Mouse (Mus musculus) G1E-ER4 (cell line): ENCODE data around the gene Snrpa. TPM values are rescaled to one million over a fixed set of nuclear protein-coding genes. Genes with fewer than 3 reads are reported as not detected.

Experiments used
- GATA1 ChIP-seq: IDR thresholded peaks from one replicate; pipeline ENCODE4 v1.8.0; 2012; ENCODE audit warnings: low read length, inconsistent platforms
- polyA plus RNA-seq: library from polyadenylated mRNA; stranded (reverse); fragments of >175 nt; gene quantifications from 2 replicates; pipeline ENCODE4 v1.2.3, GENCODE M21; 2012

Gene Snrpa
- 727 and 966 TPM in 2 replicates for polyA plus RNA-seq

DNA sequence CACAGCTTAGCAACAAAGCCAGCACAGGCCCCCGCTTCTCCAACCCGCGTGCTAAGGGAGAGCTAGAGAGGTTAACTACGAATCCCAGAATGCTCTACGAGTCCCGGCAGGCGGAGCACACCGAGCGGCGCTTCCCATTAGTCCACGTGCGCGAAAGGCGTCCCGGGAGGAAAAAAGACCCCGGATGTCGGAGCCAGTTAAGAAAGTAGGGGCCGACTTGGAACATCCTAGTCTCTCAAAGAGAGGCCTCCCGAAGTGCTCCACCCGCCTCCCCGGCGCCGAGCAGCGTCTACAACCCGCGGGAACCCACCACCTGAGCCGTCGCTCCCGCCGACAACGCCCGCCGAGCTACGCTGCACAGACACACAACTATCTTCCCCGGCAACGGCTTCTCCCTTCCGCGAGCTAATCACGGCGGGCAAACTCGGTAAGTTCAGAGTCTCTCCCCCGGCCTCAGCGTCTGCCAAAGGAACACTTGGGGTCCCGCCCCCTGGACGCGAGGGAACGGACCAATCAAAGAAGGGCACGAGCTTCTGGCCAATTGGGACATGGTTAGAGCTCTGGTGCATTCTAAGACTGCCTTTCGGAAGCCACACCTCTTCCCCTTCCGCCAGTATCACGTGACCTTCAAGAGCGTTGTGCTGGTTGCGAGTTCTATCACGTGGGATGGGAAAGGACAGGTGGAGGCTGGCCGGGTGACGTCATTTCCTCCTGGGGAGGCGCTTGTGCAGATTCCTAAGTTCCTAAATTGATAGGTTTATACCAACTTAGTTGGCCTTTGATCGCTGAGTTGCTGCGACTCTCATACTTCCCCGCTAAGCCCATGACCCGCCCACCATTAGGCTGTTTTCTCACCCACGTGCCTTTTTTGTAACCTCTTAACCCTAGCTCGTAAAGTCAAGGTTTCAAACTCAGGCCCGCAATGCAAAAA is at the start of gene Snrpa, which contains the start of gene BC024978:
Snrpa (minus strand) TSS at position 591 of the 931 bp plus-strand sequence.
BC024978 (plus strand) TSS at position 101 of the 931 bp plus-strand sequence.
- TF ChIP-seq GATA1, result no peak

DNA sequence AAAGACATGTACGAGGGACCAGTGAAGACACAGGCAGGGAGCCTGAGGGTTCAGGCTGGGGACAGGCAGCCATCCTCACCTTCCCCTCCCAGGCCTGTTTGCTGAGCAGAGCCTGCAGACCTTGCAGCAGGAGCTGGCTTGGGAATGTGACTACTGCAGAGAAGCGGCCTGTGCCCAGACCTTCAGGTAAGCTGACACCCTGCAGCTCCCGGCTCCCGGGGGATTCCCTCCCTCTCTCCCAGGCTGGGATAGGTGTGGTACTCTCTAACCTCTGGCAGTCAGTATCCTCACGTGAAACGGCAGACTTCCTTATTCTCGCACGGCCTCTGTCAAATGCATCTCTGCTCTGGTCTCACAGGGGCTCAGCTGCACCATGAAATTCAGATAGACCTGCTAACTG is 47.1 kb upstream of the Snrpa start:
- TF ChIP-seq GATA1, result no peak

DNA sequence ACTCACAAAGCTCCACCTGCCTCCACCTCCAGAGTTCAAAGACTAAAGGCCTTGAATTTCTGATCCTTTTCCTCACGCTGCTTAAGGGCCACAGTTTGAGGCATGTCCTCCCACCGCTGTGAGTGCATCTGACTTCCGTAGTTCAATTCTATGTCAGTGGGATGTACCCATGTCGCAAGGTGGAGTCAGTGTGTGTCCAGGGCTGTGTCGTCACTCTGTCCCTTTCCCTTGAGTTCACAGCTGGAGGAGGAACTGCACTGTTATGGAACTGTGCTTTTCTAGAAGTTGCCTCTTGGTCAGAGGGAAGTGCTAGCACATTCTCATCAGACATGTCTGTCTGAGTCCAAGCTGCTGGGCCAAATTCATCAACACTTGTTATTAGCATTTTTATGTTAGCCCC is 42.5 kb upstream of the Snrpa start:
- TF ChIP-seq GATA1, result no peak

DNA sequence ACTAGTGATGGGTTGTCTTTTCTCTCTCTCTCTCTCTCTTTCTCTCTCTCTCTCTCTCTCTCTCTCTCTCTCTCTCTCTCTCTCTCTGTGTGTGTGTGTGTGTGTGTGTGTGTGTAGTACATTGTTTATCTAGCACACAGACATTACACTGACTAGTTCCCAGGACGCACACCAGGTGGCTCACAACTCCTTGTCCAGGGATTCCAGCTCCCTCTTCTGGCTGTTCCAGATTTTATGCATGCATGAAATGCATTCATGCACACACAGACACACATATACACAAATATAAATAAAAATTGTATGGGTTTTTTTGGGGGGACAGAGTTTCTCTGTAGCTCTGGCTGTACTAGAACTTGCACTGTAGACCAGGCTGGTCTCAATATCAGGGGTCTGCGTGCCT is 41.5 kb upstream of the Snrpa start:
- TF ChIP-seq GATA1, result no peak

DNA sequence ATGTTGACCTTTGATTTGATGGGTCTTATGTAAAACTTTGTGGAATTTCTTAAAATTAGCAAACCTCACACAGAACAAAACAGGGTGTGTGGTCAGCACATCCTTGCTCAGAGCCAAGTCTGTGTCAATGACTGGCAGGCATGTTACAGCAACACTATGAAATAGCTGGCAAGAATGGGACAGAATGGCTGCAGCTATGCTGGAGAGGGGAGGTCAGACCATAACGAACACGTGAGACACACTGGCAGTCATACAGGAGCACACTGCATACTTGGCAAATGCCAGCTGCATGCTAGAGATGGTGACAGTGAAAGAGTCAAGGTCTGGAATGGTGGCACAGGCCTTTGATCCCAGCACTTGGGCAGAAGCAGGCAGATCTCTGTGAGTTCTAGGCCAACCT is 39.7 kb upstream of the Snrpa start:
- no peak for TF ChIP-seq GATA1

DNA sequence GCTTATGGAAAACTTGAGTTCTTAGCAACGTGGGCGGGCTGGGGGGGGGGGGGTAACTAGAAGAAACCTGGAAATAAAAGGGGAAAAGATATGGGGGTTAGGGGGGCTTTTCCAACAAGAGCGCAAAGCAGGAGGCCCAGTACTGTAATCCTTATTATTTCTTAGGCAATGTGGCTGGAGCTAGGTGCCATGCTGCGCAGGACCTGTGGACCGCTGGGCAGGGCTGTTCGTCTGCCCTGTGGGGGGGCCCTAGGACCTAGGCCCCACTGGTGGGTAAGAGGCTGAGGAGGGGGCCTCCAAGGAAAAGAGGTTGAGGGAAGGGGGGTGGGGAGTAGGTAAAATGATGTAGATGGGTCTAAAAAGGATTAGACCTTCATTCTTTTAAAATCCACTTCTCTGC is 37.2 kb upstream of the Snrpa start:
- TF ChIP-seq GATA1, result no peak

DNA sequence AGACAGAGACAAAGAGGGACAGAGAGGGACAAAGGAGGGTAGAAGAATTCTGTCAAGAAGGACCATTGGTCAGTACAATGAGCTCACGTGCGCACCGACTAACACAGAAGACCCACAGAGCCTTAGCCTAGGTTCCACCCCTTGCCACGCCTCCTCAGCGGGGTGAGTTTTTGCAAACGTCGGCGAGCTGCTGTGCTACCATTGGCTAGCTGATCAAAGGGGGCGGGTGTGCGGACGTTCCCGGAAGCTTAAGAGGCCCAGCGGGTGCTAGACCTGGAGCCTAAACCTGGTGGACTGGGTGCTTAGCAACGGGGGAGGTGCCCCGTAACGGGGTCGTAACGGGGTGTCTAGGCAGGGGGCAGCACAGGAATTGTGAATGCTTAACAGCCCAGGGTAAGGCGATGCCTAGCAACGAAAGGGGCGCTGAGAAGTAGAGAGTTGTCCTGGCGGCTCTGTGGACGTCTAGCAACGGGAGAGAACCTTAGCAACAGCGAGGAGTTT is 36.8 kb upstream of the Snrpa start, which contains the start of gene Coq8b:
Coq8b (plus strand) TSS at position 243 of the 501 bp plus-strand sequence.
- TF ChIP-seq GATA1, result no peak

DNA sequence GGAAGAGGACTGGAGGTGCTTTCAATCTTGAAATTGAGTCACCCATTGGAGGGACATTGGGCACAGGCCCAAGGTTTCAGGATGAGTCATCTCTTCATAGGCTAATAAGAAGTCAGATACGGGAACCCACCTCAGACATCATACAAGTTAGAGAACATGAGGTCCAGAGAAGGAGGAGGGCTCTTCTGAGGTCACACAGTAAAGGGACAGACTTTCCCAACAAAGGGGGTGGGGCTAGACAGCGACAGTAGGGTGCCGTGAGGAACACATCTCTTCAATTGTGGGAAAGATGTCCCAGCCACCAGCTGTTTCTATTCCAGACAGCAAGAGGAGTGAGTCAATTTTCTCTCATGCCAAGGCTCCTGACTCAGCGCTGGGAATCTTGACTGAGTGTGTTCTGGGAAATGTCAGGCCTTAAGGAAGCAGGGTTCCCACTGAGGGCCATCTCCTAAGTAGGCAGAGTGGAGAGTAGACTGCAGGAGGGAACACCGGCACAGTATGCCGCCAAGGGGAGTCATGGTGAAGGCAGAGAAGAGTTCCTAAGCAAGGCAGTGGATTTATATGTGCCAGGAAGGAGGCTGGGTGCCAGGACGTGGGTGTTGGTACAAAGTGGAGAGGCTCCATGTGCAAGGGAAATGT is 35.7 kb upstream of the Snrpa start:
- no peak for TF ChIP-seq GATA1

DNA sequence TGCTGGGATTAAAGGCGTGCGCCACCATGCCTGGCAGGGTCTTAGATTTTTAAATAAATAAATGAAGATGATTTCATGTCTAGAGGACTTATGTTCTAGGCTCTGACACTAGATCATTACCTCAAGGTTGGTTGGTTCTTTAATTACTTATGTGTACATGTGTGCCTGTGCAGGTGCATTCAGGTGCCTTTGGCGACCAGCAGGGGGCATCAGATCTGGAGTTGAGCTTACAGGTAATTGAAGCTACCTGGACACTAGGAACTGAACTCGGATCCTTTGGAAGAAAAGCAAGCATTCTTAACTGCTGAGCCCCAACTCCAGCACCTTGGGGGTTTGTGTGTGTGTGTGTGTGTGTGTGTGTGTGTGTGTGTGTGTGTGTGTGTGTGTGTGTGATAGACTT is 34.7 kb upstream of the Snrpa start:
- no peak for TF ChIP-seq GATA1

DNA sequence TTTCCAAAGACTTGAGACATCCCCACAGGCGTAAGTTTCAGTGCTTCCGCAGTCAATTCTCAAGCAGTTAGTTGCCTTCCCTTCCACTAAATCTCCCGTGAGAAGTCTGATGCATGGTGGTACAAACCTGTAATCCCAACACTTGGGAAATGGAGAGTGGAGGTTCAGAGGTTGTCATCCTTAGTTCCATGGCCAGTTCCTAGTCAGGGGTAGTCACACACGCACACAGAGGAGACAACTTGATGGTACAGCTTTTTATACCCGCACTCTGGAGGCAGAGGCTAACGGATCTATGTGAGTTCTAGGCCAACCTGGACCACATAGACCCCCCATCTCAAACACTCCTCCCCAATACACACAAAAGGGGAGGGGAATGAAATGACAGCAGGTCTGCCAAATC is 32.8 kb upstream of the Snrpa start:
- no peak for TF ChIP-seq GATA1

DNA sequence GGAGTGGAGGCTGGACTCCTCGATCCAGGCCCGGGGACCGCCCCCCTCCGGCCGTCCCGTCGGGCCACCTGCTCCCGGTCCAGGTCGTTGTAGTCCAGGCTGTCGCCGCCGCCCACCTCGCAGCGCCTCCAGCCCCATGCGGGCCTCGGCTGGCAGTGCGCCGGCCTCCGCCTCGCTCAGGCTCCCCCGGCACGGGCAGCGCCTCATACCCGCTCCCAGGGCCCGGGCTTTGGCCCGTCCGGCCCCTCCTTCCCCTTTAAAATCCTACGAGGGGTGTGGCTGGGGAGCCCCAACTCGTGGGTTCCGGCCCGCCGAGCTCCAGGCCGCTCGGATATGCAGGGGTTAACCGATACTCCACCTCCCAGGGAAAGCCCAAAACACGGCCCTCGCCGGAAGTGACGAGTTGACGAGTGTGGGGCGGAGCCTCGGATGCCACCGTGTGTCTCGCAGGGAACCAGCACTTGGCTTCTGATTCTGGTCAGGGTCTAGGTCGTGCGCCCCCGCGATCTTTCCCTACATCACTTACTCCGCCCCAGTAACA is 32.3 kb upstream of the Snrpa start, which contains the start of gene Itpkc:
Itpkc (minus strand) TSS at position 381 of the 541 bp plus-strand sequence.
- no peak for TF ChIP-seq GATA1

DNA sequence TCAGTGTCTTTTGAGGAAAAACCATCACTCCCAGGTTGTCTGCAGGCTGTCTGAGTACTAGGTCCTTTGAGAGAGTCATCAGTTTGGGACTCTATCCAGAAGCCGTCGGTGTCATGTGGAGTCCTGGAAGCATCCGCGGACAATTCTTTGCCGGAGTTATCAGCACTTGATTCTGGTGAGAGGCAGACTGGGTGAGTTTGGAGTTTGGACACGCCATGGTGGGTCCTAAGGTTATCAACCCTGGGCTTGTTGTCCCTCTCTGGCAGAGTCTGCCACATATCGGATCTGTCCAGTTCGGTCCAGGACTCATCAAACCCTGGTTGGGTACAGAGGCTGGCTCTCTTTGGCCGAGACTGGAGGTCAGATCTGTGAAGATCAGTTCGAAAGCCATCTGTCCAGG is 31.6 kb upstream of the Snrpa start:
- no peak for TF ChIP-seq GATA1

DNA sequence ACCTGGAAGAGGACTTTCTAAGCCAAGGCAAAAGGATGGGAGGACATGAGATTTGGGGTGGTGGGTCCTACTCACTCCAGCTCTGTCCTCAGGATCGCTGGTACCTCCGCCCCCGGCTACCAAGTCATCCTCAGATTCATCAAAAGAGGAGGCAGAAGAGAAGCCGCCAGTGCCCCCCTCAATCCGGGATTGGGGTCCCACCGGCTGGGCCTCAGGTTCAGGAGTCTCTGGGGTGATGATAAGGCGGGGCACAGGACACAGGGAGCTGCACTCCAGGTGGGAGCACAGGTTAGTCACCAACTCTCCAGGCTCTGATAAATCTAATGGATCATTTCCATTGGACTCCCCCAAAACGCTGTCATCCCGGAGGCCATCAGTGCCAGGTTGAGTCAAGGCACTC is 31.2 kb upstream of the Snrpa start:
- no peak for TF ChIP-seq GATA1

DNA sequence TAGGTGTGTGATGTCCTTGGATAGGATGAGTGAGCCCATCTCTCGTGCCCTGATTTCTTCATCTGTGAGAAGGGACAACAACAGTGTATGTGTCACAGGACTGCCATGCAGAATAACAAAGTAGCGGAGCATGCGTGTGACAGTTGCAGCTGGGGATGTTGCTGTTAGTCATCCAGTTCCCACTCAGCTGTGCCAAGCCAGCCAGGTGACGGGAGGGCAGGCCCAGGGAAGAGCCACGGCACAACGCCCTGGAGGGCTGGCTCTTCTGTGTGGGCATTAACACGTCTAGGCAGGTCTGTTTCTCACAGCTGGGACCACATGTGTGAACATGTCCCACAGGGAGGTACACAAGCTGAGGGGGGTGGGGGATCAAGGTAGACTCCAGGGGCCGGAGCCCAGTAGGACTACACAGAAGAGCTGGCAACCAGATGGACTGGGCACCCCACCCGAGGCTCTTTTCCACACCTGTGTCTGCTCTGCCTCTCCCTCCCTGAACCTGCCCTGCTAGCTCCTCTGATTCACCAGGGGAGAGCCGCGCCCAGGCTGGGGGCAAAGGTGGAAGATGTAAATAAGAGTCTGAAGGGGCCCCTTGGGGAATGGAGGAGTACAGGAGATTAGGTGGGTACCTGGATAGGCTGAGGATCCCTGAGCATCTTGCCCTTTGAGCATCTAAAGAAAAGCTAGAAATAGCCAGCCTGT is 29.0 kb upstream of the Snrpa start:
- no peak for TF ChIP-seq GATA1

DNA sequence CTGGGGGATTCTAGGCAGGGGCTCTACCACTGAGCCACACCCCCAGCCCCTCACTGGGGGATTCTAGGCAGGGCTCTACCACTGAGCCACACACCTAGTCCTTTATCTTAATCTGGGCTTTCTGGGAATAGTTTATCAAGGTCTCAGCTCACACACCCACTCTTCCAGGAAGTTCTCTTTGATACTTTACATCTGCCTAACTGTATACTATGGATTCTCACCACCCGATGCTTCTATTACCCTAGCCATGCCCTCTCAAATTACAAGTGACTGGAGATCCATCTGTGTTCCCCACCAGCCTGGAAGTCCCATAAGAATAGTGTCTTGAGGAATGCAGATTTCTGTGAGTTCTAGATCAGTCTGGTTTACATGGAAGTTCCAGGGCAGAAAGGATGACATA is 26.5 kb upstream of the Snrpa start:
- TF ChIP-seq GATA1, result no peak
